Mouse (Mus musculus): ENCODE data around the gene Ttc33. TPM values are rescaled to one million over a fixed set of nuclear protein-coding genes. Genes with fewer than 3 reads are reported as not detected.

Gene Ttc33
- polyA plus RNA-seq, 1 experiment from 2014 or later, result 40.2 TPM

Other genes starting within 250 kb of the Ttc33 start
- gene C7, start 121.8 kb upstream of the Ttc33 start, polyA plus RNA-seq (2015; fragmentation: Nextera tagmentation; extraction: Ambion mirVana), result 0.09 TPM in 1 of 2 replicates, not detected in the other
- gene Card6, start 77.0 kb upstream of the Ttc33 start, polyA plus RNA-seq (2015; fragmentation: Nextera tagmentation; extraction: Ambion mirVana), result 1.7 and 1.9 TPM in 2 replicates
- gene Rpl37, start 68.9 kb upstream of the Ttc33 start, polyA plus RNA-seq (2015; fragmentation: Nextera tagmentation; extraction: Ambion mirVana), result 560 and 603 TPM in 2 replicates
- 16.1 and 17.2 TPM in 2 replicates for gene Prkaa1, start 41.7 kb upstream of the Ttc33 start, polyA plus RNA-seq (2015; fragmentation: Nextera tagmentation; extraction: Ambion mirVana)
- gene Ptger4, start 58.7 kb downstream of the Ttc33 start, polyA plus RNA-seq (2015; fragmentation: Nextera tagmentation; extraction: Ambion mirVana), result 5.0 and 5.7 TPM in 2 replicates

All from embryonic facial prominence, embryonic 15.5 days (tissue).